Mouse (Mus musculus) kidney, adult 2 months (tissue): ENCODE data around the gene Aak1. TPM values are rescaled to one million over a fixed set of nuclear protein-coding genes. Genes with fewer than 3 reads are reported as not detected.
A peak's percentile ranks its signal among the peaks of the same experiment; 100 is the strongest.

ENCODE experiments used
- DNase-seq: peaks from one replicate; pipeline ENCODE4 v3.0.0; 2021
- H3K27ac ChIP-seq: fragments of 200-500 bp; 2 replicates; pipeline ENCODE4 v1.5.1; 2012; ENCODE audit warnings: low read depth, low read length, control low read depth, inconsistent platforms; ENCODE audit not compliant: insufficient read depth
- H3K27me3 ChIP-seq: fragments of 200-500 bp; replicated peaks from 2 replicates; pipeline ENCODE4 v1.6.1; 2012; ENCODE audit warnings: mild to moderate bottlenecking, moderate library complexity, low read length, inconsistent platforms; ENCODE audit not compliant: control insufficient read depth, insufficient read depth
- H3K36me3 ChIP-seq: fragments of 200-500 bp; 2 replicates; pipeline ENCODE4 v1.6.1; 2012; ENCODE audit warnings: mild to moderate bottlenecking, moderate library complexity, low read length, inconsistent platforms; ENCODE audit not compliant: control insufficient read depth, insufficient read depth
- H3K4me1 ChIP-seq: fragments of 200-500 bp; 2 replicates; pipeline ENCODE4 v1.6.1; 2011; ENCODE audit warnings: low read length; ENCODE audit not compliant: control insufficient read depth, insufficient read depth
- H3K4me3 ChIP-seq: fragments of 200-500 bp; 2 replicates; pipeline ENCODE4 v1.5.1; 2011; ENCODE audit warnings: mild to moderate bottlenecking, low read depth, low read length, control low read depth; ENCODE audit not compliant: insufficient read depth
- CTCF ChIP-seq: fragments of 200-500 bp; conservative IDR thresholded peaks from 2 replicates; pipeline ENCODE4 v1.5.1; 2011; ENCODE audit warnings: low read depth, mild to moderate bottlenecking, control low read depth, low read length, moderate library complexity, mixed read lengths; ENCODE audit not compliant: insufficient read depth, insufficient read length
- POLR2A ChIP-seq: fragments of 200-500 bp; IDR thresholded peaks from one replicate; pipeline ENCODE4 v1.6.1; 2011; ENCODE audit warnings: low read depth, low read length, control low read depth
- WGBS: fragments of 180-500 bp; shearing (Covaris S2); methylation state at CpG from one replicate; pipeline ENCODE4 v1.1.7; 2018; 5-methylcytosine and 5-hydroxymethylcytosine counted together
- polyA plus RNA-seq: library from polyadenylated mRNA; depleted of rRNA; stranded (reverse); fragments of >200 nt; gene quantifications from 2 replicates; pipeline ENCODE4 v1.2.3, GENCODE M21; 2012

Aak1 gene
- polyA plus RNA-seq, 1 experiment = 28.9 TPM

DNA sequence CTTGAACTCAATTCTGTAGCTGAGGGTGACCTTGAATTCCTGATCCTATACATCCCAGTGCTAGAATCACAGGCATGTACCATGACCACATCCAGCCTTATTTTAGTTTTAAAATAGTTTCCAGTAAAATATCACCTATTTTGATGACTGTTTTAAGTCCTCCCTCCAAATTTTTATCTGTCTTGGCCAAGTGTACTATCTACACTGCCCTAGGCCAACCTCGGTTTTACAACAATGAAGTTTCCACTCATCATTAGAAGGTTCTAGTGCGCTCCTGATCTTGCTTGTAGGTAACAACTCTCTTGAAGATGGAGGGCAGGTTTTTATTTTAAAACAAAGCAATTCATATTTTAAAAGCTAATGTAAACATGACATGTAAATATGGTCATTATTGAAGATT lies 57.9 kb downstream of the Aak1 start:
- DNase-seq = no peak
- H3K4me1 ChIP-seq = peaks cover 13% of the 10 kb centered on the region
- WGBS = 93% methylated on average over 2 of the region's 2 CpGs
- TF ChIP-seq POLR2A (no peak), CTCF (no peak)
- no peak overlapping the region for H3K4me3 ChIP-seq
- H3K27ac ChIP-seq = no peak overlapping the region
- H3K27me3 ChIP-seq = no peaks in the 10 kb centered on the region
- no peaks in the 10 kb centered on the region for H3K36me3 ChIP-seq

GRCm38 (mm10) chr6:86908561-86909150 lies 59.3 kb downstream of the Aak1 start:
- H3K27ac ChIP-seq = no peak overlapping the region
- TF ChIP-seq CTCF (no peak), POLR2A (no peak)
- no peak overlapping the region for H3K4me3 ChIP-seq
- peak; percentile 59 for DNase-seq
- H3K4me1 ChIP-seq = peaks cover 13% of the 10 kb centered on the region
- H3K27me3 ChIP-seq = no peaks in the 10 kb centered on the region
- H3K36me3 ChIP-seq = no peaks in the 10 kb centered on the region
- WGBS = 48% methylated on average over 5 of the region's 5 CpGs

- Histone ChIP-seq H3K27me3 (no peaks in the 10 kb centered on the region), H3K4me3 (no peak overlapping the region), H3K4me1 (peaks cover 13% of the 10 kb centered on the region), H3K27ac (no peak overlapping the region), H3K36me3 (no peaks in the 10 kb centered on the region)
- 76% methylated on average over 7 of the region's 7 CpGs for WGBS
- no peak for DNase-seq
- TF ChIP-seq POLR2A (no peak), CTCF (no peak)
Measured at GRCm38 (mm10) chr6:86909881-86910280, 60.6 kb downstream of the Aak1 start.

- no peak for DNase-seq
- H3K36me3 ChIP-seq = no peaks in the 10 kb centered on the region
- peaks cover 14% of the 10 kb centered on the region for H3K4me1 ChIP-seq
- TF ChIP-seq POLR2A (no peak), CTCF (no peak)
- no peak overlapping the region for H3K4me3 ChIP-seq
- no peak overlapping the region for H3K27ac ChIP-seq
- no peaks in the 10 kb centered on the region for H3K27me3 ChIP-seq
- WGBS = 77% methylated on average over 5 of the region's 5 CpGs
Measured at GRCm38 (mm10) chr6:86916157-86916820, 67.0 kb downstream of the Aak1 start.

- no peak for DNase-seq
- Histone ChIP-seq H3K27ac (no peak overlapping the region), H3K36me3 (no peaks in the 10 kb centered on the region), H3K27me3 (no peaks in the 10 kb centered on the region), H3K4me3 (no peak overlapping the region), H3K4me1 (peaks cover 14% of the 10 kb centered on the region)
- WGBS = 73% methylated on average over 4 of the region's 4 CpGs
- TF ChIP-seq CTCF (no peak), POLR2A (no peak)
Measured at GRCm38 (mm10) chr6:86917231-86917630, 67.9 kb downstream of the Aak1 start.

DNA sequence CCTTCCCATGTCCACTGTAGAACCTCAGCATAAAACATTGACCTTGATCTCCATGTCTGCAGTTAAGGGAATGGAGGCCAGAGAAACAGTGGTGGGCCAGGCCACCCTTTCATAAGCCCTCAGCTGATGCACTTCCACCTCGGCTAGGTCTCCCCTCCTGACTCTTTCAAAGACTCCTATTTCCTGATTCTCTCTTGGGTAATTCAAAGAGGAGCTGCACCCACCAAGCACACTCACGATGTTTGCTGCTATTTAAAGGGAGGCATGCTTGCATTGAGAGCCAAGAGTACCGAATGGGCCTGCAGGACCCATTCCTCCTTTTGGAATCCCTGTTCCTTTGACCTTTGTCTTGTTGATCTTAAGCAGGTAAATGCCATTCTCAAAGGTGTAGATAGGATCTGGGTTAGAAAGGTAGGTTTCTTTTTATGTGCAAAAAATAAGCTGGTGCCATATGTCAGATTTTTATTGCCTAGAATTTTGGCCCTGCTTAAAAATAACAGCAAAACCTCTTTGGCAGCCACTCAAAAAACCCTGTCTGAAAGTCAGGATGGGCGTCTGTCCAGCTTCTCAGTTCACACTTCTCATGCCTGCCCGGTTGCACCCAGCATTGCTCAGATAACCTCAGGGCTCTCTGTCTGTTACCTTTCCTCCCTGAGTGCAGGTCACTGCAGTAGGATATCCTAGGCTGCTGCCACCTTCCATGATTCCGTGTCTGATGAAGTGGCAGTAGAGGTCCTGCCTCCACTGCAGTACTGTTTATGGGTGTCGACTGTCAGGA lies 68.9 kb downstream of the Aak1 start:
- no peak overlapping the region for H3K27ac ChIP-seq
- 31% methylated on average over 7 of the region's 7 CpGs for WGBS
- no peak overlapping the region for H3K4me3 ChIP-seq
- peak; percentile 65 for DNase-seq
- H3K27me3 ChIP-seq = no peaks in the 10 kb centered on the region
- TF ChIP-seq CTCF (no peak), POLR2A (no peak)
- peaks cover 14% of the 10 kb centered on the region for H3K4me1 ChIP-seq
- no peaks in the 10 kb centered on the region for H3K36me3 ChIP-seq

- Histone ChIP-seq H3K4me1 (peaks cover 14% of the 10 kb centered on the region), H3K4me3 (no peak overlapping the region), H3K36me3 (no peaks in the 10 kb centered on the region; the same call in 1 of the 2 replicates), H3K27me3 (no peaks in the 10 kb centered on the region), H3K27ac (no peak overlapping the region)
- peak; percentile 77 for DNase-seq
- 19% methylated on average over 4 of the region's 4 CpGs for WGBS
- TF ChIP-seq CTCF (peak; percentile 98), POLR2A (no peak)
Measured at GRCm38 (mm10) chr6:86921880-86922279, 72.6 kb downstream of the Aak1 start.
